Mouse (Mus musculus): ENCODE measurements around the gene Fbxw2.

GRCm38 (mm10) chr2:34804815-34805214 is 21.3 kb downstream of the Fbxw2 start:
- TF ChIP-seq CTCF (IDR thresholded peaks at IDR 0.05; ENCODE audit: low read depth), result no peak
- peak; percentile 76 for TF ChIP-seq EP300 (IDR thresholded peaks at IDR 0.05; ENCODE audit: low read depth)

All from liver, embryonic 14.5 days (tissue).